Mouse (Mus musculus) bone marrow, adult 2 months (tissue): ENCODE results near the gene Gimap9.

Experiments
- CTCF ChIP-seq: fragments of 200-500 bp; IDR thresholded peaks from 2 replicates; pipeline ENCODE4 v1.5.1; 2011; ENCODE audit warnings: low read length, control low read depth; ENCODE audit not compliant: control insufficient read depth, insufficient read depth
- POLR2A ChIP-seq: fragments of 200-500 bp; IDR thresholded peaks from 2 replicates; pipeline ENCODE4 v1.6.1; 2011; ENCODE audit warnings: low read depth, mild to moderate bottlenecking, control low read depth, low read length, borderline replicate concordance; ENCODE audit not compliant: control insufficient read depth

DNA sequence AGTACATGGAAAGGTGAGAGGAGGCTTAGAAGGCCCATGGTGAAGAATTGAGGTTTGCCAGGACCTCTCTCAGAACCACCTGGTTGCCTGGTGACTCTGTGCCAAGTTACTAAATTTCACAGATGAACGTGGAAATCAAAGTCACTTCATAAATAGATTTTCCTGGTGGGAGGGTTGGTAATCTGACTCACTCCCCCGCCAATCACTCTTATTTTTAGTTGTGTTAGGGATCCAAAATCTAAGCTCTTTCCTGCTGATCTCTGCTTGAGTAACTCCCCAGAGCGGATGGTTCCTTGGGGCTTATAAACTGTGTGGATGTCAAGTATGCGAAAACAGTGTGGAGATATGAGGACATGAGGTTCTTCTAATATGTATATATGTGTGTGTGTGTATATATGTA, 6.3 kb downstream of the Gimap9 start:
- TF ChIP-seq CTCF (no peak), POLR2A (no peak)
